Mouse (Mus musculus) megakaryocyte, adult 5-6 weeks (primary cell): ENCODE data around the gene Flrt1. TPM values are rescaled to one million over a fixed set of nuclear protein-coding genes. Genes with fewer than 3 reads are reported as not detected.
"Not testable (repeated sequence)": the region's sequence is repeated elsewhere in the genome, so short reads cannot be mapped to it uniquely, and the experiment has no call there.

Experiments used
- ATAC-seq: 2 replicates; pipeline ENCODE4 v1.8.0; 2016; ENCODE audit warnings: mild to moderate bottlenecking, inconsistent platforms; ENCODE audit not compliant: poor library complexity, severe bottlenecking
- total RNA-seq, 2 experiments: library from RNA; stranded (forward) in 1 of 2; stranded (reverse) in 1 of 2; fragments of 153-499, 151-499 nt in 1 of 2; fragments of 221-1000, 200-1000 nt in 1 of 2; gene quantifications; 2 replicates each; pipeline versions ENCODE4 v1.2.3 to v1.2.4; 2015 to 2017

Flrt1 gene
- total RNA-seq, 2 experiments from 2014 or later = not detected

GRCm38 (mm10) chr19:7106566-7106965, 1.0 kb upstream of the Flrt1 start:
- no peak for ATAC-seq

DNA sequence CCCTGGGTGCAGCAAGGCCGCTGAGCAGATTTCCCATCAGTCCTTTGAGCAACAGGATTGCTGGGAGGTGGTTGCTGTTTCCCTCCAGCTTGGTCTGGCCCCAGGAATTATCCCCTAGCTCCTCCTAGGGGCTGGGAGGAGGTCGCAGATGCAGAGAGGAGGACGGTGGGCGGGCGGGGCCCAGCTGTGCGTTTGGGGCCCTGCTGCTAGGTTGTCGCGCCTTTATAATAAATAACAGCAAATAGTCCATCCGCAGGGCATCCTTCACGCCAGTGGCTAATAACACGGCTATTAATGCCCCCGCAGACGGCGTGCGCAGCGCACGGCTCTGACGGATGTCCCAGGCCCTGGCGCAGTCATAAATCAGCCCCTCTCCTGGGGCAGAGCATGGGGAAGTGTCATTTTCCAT, 1.5 kb downstream of the Flrt1 start:
- ATAC-seq = no peak

GRCm38 (mm10) chr19:7103349-7103992, 2.1 kb downstream of the Flrt1 start:
- ATAC-seq = no peak

DNA sequence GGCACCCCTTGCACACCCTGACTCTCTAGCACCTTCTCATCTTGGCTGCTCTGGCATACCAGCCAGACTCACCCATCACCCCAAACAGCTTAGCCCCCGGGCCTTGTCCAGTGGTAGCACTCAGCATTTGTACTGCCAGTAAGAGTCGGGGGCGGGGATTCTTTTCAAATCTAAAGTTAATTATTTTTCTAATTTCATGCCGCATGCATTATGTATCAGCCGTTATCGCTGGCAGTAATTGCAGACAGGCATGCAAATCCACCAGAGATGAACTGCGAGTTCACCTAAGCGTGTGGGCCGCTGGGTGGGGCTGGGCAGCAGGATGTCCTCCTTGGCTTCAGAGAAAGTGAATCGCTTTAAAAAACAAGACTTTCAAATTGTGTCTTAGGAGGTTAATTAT, 3.5 kb downstream of the Flrt1 start:
- ATAC-seq = no peak

DNA sequence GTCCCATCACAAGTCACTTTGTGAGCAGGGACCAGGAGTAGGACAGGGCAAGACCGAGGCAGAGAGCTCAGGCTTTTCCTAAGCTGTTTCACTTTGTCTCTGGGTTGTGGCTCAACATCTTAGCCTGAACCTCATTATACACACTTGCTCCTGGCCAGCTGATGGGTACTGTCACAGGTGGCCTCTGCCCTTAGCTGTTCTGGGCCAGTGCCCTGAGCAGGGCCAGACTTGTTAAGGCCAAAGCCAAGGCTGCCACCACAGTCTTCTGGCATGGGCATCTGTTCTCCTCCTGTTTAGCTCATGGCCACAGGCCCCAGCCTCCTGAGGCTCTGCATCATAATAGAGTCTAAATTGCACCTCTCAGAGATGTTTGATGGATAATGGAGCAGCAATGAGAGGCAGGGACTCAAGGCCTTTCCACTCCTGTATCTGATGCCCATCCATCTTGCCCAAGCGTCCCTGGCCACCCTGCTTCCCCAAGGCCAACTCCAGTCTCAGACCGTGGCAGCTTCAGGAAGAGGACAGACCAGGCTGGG, 5.8 kb downstream of the Flrt1 start:
- no peak for ATAC-seq

- ATAC-seq = no peak
Measured at GRCm38 (mm10) chr19:7092756-7093155, 12.8 kb downstream of the Flrt1 start.

- no peak for ATAC-seq
Measured at GRCm38 (mm10) chr19:7091448-7092050, 14.0 kb downstream of the Flrt1 start.

DNA sequence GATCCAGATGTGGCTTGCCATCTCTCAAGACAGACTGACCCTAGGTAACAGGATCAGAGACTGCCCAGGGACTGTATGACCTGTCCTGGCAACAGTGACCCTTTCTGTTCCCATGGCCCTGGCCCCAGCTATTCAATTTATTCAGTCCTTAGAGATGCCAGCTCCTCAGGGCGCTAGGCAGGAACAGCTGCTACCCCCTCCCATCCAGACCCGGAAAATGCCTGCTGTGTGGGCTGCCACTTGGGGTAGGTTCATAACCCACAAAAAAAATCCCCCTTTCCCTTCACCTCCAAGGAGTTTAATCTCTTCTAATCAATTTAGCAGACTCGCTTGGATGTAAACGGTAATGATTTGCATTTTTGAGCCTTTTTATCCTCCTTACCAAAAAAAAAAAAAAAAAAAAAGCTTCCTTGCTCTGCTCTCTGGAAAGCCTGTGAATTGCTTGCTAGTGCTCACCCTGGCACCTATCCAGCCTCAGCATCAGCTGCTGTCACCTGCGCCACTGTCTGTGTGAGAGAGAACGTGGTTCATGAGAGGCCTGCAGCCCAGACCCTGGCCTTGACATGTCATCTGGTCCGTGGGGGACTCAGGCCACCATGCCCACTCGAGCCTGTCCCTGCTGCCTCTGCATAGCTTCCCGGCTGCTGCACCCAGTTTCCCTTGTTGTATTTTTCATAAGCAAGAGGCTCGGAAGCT, 15.0 kb downstream of the Flrt1 start:
- ATAC-seq = no peak

DNA sequence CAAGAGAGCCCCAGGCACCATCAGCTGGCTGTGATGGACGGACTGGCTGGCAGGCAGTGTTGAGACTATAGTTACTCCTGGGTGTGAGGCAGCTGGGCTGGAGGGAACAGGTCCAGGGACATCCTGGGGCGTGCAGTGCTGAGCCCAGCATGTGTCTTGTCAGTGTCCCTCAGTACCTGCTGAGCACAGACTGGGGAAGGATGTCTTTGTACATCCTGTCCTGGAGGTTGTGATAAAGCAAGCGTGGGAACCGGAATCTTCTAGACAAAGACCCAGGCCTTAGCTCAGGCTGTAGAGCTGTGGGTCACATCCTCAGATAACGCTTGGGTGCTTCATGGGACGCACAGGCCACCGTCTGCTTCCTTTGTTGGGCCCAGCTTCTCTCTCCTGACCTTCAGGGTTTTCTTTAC, 15.7 kb downstream of the Flrt1 start:
- no peak for ATAC-seq

DNA sequence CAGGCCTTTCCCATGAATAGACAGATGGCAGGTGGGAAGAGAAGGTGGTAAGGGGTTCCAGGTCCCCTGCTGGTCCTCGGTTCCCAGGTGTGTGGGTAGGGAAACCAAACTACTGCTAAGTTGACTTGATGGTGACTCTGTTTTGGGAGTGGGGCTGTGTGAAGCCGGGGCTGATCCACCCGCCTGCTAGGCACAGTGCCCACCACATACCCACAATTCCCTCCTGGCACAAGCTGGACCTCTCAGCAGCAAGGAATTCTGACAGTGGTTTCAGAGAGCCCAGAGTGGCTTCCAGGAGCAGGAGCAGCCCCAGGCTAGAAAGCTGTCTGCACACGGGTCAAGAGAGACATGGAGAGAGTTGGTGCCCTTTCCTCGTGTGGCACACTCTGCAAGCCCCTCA, 16.5 kb downstream of the Flrt1 start:
- no peak for ATAC-seq

- no peak for ATAC-seq
Measured at GRCm38 (mm10) chr19:7088558-7088957, 17.0 kb downstream of the Flrt1 start.

DNA sequence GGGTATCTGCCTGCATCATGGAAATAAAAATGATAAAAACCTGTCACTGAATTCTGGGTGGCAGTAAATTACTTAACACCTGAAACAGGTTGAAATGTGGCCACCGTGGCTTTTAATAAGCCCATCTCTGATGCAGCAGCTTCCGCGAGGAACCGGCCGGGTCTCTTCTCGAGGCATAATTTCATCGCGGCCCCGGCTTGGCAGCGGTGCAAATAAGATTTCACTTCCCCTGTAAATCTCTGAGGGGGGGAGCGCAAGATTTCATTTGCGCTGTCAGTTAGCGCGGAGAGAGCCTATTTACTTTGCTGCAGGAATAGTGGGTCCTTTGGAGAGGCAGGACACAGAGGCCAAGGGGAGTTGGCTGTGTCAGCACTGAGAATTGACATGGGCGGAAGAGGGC, 20.8 kb downstream of the Flrt1 start:
- ATAC-seq = no peak

DNA sequence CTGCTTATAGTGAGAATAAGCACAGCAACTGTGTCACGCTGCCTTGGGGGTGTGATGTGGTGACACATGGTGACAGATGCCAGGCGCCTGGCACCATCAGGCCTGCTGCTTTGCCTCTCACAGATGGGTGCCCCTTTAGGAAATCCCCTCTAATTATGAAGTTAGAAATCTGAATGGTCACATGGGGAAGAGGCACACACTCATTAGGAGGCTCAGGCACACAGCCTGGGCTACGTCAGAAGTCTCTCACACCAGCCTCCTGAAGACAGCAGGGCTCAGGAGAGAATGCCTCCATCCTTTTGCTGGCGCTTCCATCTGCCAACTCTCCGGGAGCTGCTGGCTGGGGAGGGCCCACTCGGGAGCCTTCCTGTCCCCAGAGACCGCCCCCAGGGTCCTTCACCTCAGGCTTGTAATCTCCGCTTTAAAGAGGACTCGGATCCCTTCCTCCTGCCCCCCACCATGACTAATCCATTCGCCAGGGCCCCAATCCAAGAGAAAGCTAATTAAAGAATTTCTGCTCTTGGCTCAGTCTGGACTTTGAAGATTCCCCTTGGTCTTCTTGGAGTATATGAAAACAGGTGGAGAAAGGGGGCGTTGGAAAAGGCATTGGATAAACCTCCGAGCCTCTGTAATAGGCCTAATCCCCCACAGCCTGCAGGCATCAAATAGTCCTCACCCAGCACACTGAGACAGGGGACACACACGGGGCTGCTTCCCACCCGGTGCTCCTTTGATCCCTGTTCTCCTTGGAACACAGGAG, 22.3 kb downstream of the Flrt1 start:
- no peak for ATAC-seq

DNA sequence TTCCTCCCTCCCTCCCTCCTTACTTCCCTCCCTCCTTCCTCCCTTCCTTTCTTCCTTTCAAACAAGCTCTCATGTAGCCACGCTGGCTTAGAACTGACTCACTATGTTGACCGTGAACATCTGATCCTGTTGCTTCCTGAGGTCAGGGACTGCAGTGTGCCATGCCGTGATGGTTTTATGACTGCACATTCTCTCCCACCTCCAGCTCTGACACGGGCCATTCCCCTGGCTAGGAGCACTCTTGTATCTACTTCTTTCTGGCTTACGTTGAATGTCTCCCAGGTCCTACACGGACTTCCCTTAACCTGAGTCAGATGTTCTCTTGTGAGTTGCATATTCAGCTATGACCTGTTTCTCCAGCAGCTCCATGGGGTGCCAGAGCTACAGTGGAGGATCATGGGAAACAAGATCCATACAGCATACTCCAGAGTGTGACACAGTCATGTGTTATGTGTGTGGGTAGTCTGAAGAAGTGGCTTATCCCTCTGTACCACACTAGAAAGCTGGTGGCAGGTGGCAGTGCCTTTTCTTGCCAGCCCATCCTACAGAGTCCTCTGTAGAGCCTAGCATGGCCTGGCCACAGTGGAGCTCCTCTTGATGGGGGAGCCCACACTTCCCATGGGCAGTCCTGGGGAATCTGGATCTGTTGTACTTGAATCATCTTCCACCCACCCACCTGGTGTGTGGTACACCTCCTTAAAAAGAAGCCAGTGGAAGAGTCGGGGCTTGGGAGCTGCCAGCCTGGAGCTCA, 23.8 kb downstream of the Flrt1 start:
- no peak for ATAC-seq

GRCm38 (mm10) chr19:7078271-7078670, 27.3 kb downstream of the Flrt1 start:
- no peak for ATAC-seq

GRCm38 (mm10) chr19:7077666-7078065, 27.9 kb downstream of the Flrt1 start:
- ATAC-seq = no peak

DNA sequence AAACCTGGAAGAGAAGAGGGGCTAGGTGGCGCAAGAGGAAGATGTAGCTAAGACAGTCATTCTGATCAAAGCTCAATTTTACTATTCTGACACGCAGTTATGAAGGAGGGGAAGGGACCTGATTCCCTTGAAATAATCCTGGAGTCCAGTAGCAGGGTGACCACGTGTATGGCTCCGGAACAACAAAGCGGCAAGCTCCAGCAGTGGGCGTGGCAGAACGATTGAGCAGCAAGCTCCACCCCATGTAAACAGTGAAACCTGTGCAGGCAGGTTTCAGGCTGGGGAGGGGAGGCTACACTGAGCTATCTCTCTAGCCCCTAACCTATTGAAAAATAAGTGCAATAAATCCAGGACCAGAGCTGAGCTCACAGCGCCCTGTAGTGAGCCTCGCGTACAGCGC, 30.2 kb downstream of the Flrt1 start:
- ATAC-seq = not testable (repeated sequence)

GRCm38 (mm10) chr19:7073997-7074781, 31.3 kb downstream of the Flrt1 start:
- ATAC-seq = no peak

DNA sequence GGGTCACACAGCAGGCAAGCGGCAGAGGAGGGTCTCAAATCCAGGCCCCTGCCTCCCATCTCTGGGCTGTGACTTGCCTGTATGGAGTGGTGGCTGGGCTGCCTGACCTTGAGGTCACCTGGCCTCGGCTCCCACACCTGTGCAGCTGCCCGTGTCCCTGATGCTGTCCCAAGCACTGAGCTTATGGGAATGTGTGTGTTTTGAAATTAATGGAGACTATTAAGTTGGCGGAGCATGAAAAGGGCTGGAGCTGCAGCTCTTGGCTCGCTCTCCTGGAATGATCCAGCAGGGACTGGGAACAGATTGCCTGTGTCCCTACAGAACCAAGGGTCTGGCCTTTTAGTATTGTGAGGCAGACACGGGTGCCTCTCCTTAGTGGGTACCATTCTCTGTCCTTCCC, 33.3 kb downstream of the Flrt1 start:
- ATAC-seq = no peak

GRCm38 (mm10) chr19:7070775-7071174, 34.8 kb downstream of the Flrt1 start:
- ATAC-seq = no peak
